Mouse (Mus musculus) ovary, postnatal 36 days (tissue): ENCODE data around the gene Herpud2.

Experiments
- DNase-seq: peaks from one replicate; pipeline ENCODE4 v3.0.0; 2022; ENCODE audit warnings: low spot score, mixed read lengths

The Herpud2 gene

DNA sequence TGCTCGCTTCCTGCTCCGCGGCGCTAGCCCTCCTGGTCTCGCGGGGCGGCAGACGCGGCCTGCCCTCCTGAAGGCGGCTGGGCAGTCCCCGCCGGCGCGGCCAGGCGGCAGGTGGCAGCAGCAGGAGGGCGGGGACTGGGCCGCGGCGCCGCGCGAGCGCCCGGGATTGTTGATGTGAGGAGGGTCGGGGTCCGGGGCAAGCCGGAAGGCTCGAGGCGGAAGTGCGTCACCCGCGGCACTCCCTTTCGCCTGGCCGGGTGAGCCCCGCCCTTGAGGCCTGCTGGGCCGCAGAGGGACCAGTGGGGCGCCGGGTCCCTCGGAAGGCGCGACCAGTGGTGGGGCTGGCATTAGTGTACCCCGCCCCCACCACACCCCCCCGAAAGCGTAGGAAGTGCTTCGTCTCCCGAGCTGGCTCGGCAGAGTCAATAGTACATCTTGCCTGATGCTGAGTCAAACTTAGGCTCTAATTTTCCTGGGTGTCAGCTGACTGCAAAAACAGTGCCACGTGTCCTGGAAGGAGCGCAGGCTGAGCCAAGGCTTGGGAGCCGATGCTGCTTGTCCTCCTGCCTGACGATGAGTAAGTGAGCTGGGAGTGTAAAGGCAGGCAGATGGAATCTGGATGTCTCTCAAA lies at the start of gene Herpud2:
TSS of gene Herpud2 (minus strand) at position 210 of the 631 bp plus-strand sequence.
- DNase-seq = peak; percentile 95

DNA sequence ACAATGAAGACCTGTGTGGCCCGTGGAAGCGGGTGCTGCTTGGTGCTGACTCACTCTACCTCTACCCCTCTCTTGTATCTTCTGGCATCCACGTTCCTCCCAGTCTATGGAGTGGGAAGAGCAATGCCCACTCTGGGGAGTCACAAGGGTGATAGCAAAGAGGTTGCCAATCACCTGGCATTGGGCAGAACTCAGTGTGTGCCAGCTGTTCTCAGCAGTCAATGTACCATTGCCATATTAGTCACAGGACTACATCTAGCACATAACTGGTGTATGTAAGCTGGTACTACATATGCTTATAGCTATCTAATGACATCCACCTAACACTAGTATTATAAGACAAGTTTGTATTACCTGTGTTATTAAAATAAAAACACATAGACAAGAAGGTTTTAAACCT lies 49.4 kb upstream of the Herpud2 start:
- no peak for DNase-seq

DNA sequence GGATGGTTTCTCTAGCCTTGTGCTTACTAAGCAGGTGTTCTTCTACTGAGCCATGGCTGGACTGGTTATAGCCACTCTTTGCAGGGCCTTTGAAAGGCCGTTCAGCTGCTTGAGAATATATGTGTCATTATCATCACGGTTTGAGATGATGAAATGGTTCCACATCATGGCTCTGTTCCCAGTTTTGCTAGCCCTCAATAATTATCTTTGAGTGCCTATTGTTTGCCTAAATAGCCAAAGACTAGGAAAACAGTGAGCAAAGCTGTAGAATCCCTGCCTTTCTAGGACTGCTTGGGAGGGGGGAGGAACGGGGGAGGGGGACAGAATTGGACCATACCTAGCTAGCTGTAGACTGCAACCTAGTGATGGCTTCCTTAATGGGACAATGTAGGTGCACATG lies 48.5 kb upstream of the Herpud2 start:
- DNase-seq = no peak

DNA sequence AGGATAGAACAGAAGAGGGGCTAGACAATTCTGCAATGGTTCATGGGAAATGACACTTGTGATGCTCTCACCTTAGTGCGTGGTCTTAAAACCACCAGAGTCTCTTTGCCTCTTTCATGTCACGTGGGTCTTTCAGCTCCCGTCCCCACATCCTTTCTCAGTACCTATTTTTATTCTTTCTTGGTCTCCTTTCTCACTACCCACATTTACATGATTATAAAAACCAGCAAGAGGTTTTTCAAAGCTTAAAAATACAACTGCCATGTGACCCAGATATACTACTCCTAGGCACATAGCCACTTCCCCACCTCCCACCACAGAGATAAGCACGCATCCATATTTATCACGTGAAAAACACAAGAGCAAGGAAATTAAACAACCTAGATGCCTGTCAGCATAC lies 45.1 kb upstream of the Herpud2 start:
- DNase-seq = no peak

DNA sequence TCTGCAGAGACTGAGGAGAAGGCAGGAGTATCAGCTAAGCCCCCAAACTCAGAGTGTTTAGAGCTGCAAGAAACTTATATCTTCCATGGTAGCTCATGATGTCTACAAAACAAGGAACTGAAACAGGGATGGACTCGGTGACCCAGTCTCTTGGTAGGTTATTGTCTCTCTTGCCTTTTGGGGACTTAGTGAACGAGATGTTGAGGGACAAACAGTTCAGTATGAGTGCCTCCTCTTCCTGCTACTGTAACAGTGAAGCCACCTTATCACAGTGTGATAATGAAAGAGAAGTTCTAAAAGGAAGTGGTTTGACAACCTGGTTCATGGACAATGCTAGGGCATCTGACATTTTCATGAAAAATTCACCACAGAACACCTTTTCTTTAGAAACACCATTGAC lies 40.0 kb upstream of the Herpud2 start:
- no peak for DNase-seq

DNA sequence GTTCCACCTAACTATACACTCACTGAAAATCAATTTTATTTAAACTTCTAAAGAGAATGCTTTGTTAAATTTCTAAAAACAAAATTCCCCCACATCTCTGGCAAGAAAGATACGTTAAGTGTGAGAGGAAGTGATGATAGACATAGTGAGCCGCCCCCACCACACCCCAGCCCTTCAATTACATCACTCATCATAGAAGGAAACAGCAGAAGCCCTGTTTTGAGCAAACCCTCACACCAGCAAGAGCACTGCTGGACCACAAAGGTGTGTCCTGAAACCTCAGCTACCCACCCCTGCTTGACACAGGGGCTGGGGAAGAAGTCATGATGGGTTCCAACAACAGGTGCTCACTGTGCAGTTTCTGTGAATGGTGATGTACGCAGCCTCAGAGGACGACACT lies 34.9 kb upstream of the Herpud2 start:
- DNase-seq = no peak

DNA sequence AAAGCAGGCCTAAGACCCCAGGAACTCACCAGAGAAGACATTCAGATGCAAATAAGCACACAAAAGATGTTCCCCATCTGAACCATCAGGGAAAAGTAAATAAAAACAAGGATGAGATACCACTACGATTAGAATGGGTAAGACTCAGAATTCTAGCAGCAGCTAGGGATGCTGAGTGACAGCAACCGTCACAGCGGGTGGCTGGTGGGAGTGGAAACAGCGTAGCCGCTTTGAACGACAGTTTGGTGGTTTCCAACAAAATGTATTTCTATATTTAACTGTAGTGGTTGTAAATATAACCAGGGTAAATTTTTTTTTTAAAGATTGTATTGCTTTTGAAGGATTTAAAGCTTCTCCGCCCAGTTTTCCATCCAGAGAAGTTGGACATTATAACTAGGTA lies 34.2 kb upstream of the Herpud2 start:
- DNase-seq = no peak

DNA sequence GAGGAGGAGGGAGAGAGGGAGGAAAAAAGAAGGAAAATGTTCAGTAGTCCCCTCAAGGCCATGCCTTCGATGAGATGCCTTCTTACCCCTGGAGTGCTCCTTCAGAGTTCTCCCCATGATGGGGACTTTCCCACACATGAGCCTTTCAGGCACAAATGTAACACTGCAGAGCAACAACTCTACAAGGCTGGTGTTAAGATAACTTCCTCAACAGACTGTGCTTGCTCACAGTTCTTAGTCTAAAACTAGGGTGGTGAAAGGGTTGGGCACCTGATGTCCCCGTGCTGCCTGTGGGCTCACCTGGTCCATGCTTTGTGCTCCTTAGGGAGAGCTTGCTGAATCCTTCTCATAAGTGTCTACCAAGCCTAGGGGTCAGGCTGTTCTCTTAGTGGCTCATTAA lies 33.0 kb upstream of the Herpud2 start:
- no peak for DNase-seq

DNA sequence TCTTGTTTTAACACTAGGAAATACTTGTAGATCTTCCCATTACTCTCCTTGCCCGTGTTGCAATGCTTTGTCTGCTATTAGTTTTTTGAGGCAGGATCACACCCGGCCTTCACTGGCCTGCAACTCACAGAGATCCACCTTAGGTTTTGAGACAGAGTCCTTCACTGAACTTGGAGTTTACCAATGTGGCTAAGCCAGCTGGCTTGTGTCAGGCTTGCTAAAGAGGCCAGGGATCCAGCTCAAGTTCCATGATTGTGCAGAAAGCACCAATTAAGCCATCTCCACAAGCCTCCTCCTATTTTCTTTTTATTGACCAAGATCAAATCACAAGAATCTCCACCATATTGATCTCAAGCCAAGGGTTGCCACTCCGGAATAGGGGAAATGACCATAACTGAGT lies 26.4 kb upstream of the Herpud2 start:
- no peak for DNase-seq

DNA sequence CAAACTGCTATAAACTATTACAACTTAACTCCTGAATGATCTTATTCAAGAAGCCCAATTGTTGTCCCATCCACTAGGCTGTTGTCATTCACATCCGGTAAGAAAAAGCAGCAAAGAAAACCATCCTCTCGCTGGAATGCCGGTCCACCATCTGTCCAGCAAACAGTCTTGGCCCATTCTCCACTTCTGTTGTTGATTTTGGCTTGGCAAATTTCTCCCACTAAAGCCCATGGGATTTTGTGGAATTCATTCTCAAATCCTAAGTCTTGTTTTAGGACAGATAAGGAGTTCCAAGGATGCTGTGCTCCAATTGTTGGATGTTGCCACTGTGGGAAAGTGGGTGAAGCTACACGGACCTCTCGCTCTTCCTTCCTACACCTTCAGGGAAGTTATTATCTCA lies 25.6 kb upstream of the Herpud2 start:
- no peak for DNase-seq

DNA sequence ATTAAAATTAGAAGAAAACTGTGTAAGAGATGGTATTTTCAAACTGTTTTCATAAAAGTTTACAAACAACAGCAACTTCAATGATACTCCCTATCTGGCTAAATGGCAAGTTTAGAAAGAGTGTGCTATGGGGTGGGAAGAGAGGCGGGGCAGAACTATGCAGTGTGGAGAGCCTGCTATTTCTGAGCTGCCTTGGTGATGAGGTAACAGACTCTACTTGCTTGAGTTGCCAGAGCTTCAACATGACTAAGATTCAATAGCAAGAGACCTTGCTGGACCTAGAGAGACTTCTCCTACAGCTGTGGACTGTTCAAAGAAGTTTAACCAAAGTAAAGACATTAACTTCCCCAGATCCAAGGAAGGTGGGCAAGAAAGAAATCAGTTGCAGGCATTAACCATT lies 24.9 kb upstream of the Herpud2 start:
- no peak for DNase-seq

DNA sequence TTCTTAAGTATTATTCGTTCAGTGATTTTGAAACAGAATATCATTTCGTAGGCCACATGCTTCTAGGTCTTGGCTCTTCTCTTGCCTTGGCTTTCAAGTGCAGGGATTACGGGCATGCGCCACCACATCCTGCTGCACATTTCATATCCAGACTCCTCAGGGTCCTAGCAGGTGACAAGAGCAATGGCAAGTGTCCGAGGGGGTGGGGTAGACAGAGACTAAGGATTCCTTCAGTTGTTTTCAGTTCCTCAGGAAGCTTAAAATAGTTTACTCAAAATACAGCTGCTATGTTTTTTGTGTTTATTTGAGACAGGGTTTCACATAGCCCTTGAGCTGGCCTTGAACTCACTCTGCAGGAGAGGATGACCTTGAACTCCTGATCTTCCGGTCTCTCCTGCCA lies 24.4 kb upstream of the Herpud2 start:
- no peak for DNase-seq

DNA sequence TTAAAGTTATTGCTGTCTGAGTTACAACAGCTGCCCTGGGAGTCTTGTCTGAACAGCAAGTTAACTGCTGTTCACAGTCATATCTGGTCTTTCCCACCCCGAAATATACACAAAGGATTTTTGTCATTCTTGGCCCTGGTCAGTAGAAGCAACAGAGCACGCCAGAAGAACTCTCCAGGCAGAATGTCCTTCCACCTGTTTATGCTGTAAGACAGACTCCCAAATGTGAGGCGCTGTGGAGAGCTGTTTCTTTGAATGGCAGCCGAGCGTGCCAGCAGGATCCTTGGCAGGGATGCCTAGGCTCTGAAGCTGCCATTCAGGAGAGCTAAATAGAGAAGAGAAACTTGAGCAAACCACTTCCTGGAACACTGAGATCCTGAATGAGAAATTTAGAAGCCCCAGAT lies 23.4 kb upstream of the Herpud2 start:
- DNase-seq = peak; percentile 55

DNA sequence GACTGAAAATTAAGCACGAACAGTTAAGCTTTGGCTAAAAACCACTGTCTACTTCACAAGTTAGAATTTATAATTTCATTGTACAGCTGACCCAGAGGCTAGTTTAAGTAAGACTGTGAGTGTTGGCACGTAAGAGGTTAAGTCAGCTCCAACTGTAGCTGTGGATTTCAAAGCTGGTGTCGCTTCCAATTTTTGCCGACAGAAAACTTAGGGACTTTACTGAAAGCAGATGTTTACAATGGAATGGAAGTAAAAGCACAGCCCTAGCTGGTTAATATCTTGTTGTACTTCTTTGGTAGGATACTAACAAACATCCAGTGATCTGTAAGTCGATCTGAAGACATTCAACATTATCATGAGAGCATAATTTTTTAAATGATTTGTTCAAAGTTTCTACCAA lies 23.0 kb upstream of the Herpud2 start:
- no peak for DNase-seq

DNA sequence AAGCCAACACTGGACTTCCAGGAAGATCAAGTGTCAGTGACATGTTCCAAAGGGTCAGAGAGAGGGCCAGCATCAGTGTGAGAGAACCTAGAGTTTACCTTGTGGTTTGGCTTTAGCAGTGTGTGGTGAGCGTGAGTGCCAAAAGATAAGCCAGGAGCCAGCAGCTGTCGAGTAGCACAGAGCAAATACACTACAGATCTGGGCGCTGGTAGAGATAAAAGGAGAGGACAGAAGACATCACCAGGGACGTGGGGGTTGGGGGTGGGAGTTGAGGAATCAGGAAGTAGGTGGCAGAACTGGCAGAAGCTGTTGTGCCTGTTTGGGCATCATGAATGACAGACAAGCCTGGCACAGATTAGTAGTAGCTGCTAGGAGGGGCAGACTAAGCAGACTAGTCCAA lies 21.6 kb upstream of the Herpud2 start:
- peak; percentile 30 for DNase-seq

DNA sequence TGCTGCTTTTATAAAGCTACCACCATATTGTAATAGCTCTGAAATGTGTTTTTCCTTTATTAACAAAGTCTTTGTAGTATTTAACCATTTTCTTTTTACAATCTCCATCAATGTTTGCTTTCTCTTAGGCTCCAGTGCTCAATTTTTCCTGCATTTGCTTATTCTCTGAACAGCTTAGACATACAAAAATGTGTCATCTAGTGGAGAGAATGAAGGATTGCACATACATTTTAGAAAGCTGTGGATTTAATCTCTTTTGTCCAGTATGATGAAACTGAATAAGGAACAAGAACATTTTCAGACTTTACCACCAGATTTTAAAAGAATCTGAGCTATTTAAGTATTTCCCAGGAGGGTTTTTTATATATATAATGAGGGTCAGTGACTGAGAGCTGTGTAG lies 18.0 kb upstream of the Herpud2 start:
- DNase-seq = no peak

DNA sequence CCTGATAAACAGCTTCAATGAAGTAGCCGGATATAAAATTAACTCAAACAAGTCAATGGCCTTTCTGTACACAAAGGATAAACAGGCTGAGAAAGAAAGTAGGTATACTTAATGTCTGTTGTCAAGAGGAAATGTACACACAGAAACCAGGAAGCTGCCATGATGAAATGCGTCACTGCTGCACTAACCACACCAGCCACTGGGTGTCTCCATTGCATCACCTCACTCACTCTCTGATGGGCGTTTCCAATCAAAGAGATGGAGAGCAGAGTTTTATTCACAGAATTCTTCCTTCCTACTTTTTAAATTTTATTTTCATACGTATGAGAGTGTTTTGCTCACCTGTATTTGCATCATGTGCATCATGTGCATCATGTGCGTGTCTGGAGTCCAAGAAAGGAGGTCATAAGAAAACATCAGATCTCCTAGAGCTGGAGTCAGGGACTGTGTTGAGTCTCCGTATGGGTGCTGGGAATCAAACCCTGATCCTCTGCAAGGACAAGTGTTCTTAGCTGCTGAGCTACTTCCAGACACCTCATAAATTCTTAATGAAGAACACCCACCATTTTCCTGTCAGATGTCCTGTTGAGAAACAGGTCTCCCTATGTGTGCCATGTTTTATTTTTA lies 16.0 kb upstream of the Herpud2 start:
- DNase-seq = peak; percentile 69

DNA sequence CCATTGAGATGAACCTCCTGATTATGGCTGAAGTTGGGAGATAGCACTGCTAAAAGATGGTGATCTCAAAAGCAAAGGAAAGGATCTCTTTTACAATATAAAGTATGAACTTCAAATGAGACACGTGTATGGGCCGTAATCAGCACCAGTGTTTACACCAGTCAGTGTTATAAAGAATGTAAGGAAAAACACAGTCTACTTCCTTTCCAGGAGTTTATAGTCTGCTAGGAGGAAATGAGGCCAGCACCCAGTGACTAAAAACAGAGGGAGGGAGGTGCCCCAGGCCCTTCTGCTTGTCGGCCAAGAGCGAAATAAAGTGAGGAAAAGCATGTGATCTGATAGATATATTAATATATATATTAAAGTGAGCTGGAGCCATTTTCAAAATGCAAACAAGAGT lies 6.6 kb upstream of the Herpud2 start:
- no peak for DNase-seq

DNA sequence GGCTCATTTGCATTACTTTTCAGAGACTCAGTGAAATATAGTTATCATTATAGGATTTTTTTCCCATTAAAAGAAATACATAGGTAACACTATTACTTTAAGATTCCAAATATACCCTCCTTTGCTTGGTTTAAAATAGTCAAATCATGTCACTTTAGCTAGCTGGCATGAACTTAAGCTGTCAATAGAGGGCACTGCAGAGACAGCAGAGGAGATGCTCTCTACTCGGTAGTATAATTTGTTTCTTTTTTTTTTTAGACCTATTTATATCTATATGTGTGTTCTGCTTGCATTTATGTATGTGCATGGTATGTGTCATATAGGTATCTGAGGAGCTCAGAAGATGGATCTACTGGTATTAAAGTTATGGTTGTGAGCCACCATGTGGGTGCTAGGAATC lies 4.8 kb upstream of the Herpud2 start:
- DNase-seq = no peak

DNA sequence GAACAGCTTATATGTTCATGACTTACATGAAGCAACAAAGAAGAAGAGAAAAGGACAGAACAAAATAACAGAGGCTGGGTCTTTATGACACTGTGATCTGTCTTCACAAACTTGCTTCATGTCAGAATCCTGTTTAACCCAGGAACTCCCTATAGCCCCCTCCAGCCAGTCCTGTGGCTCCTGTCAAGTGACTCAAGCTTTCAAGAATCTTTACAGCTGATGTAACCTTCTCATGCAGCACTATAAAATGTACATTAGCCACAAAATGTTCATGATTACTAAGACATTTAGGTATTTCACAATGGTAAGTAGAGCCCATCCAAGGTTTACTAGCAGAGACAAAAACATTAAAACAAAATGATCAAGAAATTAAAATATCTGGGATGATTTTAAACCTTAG lies 1.4 kb upstream of the Herpud2 start:
- DNase-seq = no peak

DNA sequence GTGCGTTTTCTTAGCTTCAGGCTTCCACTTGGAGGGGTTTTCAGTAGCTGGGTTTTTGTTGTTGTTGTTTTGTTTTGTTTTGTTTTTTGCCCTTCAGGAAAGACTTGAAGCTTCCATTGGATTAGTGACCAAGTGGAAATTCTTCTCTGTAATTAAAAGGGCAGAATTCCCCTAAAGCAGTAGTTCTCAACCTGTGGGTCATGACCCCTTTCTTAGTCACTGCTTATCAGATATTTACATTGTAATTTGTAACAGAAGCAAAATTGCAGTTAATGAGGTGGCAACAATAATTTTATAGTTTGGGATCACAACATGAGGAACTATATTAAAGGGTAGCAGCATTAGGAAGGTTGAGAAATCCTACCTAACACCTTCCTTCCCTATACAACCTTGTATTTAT lies 837 bp upstream of the Herpud2 start:
- DNase-seq = no peak

DNA sequence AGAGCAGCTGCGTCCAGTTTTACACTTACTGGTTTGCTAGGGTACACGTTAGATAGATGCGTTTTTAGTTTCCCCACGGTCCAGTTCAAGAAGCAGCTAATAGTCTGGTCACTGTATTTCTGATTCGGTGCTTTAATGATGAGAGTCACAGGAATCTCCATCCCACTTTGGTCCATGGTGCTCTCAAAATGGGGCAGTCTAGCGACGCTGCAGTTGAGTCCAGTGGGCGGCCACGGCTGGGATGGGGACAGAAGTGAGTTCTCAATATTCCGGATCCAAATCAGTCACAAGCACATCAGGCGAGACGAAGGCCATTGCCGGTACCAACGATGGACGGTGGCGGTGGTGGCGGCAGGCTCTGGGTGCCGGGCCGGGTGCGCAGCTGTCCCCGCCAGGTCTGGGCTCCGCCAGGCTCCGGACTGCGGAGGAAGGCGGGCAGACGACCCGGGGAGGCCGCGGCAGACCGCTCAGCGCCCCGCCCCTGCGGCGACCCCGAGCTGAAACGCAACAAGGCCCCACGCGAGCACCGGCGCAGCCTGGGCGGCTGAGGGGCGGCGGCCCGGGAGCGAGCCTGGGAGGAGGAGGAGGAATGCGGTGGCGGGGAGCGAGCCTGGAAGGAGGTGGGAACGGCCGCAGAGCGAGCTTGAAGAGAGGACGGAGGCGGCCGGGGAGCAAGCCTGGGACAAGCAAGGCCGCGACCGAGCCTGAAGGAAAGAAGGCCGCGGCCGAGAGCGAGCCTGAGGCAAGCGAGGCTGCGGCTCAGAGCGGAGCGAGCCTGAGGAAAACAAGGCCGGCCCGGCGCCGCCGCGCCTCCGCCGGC lies 619 bp downstream of the Herpud2 start:
- peak; percentile 79 for DNase-seq

DNA sequence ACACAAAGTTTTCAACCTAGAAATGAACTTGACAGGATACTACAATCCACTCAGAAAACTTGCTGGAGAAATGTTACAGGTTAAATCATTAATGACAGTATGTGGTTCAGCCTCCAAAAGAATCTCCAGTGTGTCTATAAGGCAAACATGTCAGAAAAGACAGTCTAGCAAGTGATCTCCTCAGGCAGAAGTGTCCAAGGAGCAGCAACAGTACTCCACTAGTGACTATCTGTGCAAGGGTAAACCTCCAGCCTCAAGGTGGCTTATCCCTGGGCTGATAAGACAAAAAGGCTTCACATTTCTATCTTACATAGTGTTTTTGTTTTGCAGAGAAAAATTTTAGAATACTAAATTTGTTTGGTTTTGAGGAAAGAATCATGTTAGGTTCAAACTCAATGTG lies 2.9 kb downstream of the Herpud2 start:
- DNase-seq = no peak

DNA sequence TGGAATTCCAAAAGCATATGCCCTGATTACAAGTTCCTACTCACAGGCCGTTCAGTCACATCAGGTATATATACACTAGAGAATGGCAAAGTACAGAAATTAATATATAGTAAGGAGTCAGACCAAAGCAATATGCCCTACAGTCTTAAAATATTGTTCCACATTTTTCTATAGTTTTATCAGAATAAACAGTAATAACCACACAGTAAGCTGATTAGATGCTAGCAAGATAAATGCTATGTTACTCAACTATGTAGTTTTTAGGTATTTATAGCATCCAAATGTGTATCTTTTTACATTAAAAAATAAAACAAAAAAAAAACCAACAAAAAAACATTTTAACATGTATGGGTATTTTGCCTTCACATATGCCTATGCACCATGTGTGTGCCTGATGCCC lies 5.7 kb downstream of the Herpud2 start:
- no peak for DNase-seq
